Mouse (Mus musculus) MEL (cell line): ENCODE measurements at regions not wholly inside any gene's neighbourhood (a gene's known extent, or its start where the extent isn't known, plus 50 kb on each side); places are given as distances from the start of the nearest gene placed in this dataset.

Source experiments
- GABPA ChIP-seq: IDR thresholded peaks from 2 replicates; pipeline ENCODE4 v1.6.1; 2012; ENCODE audit warnings: low read depth, mild to moderate bottlenecking, inconsistent platforms, low read length, improper control_type of control experiment, moderate library complexity
- POLR2AphosphoS2 ChIP-seq: IDR thresholded peaks from 2 replicates; pipeline ENCODE4 v1.6.1; 2011; ENCODE audit warnings: low read length, improper control_type of control experiment
- RAD21 ChIP-seq: IDR thresholded peaks from 2 replicates; pipeline ENCODE4 v1.6.1; 2011; ENCODE audit warnings: mild to moderate bottlenecking, low read depth, low read length, improper control_type of control experiment
- TCF12 ChIP-seq: IDR thresholded peaks from 2 replicates; pipeline ENCODE4 v1.6.1; 2014; ENCODE audit warnings: low read depth, mild to moderate bottlenecking, inconsistent platforms, low read length, improper control_type of control experiment, moderate library complexity

DNA sequence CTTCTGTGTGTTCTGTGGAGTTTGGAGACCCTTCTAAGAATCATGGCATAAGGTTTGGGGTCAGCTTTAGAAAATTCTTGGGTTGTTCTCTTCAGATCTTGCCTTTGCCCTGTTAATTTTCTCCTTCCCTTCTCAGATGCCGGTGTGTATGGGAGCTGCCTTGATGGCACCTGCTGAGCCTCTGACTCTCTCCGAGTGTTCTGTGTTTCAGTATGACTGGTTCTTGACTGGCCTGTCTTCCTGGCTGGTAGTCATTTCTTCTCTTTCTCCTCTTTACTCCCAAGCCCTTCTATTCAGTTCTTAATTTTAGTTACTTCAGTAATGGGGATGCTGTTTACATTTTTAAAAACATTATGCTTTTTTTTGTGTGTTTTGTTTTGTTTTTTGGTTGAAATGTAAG lies 152.1 kb upstream of the Ubr2 start:
- no peak for TF ChIP-seq RAD21
- TF ChIP-seq GABPA: no peak
- no peak for TF ChIP-seq POLR2AphosphoS2
- no peak for TF ChIP-seq TCF12
